Mouse (Mus musculus) ES-E14 (cell line): ENCODE measurements at regions not wholly inside any gene's neighbourhood (a gene's known extent, or its start where the extent isn't known, plus 50 kb on each side); places are given as distances from the start of the nearest gene placed in this dataset.

Experiments used
- DNase-seq: peaks from one replicate; pipeline ENCODE4 v3.0.0-alpha.2; 2013; ENCODE audit warnings: low read depth, low spot score
- H3K27ac ChIP-seq: 2 replicates; pipeline ENCODE4 v1.5.1; 2012; ENCODE audit warnings: low read depth, mild to moderate bottlenecking, low read length, moderate library complexity, mixed read lengths; ENCODE audit not compliant: poor library complexity, insufficient read depth, severe bottlenecking
- H3K36me3 ChIP-seq: 2 replicates; pipeline ENCODE4 v1.6.1; 2012; ENCODE audit warnings: mild to moderate bottlenecking, low read length, moderate library complexity, mixed read lengths; ENCODE audit not compliant: control insufficient read depth, poor library complexity, insufficient read depth, severe bottlenecking
- H3K4me1 ChIP-seq, 2 experiments: fragments of 150-350 bp in 1 of 2; sonication (generic) in 1 of 2; 2 replicates each; pipeline ENCODE4 v1.6.1; 2012; ENCODE audit warnings: low read length in 2 of 2, mild to moderate bottlenecking in 1 of 2, mixed read lengths in 1 of 2; ENCODE audit not compliant: control insufficient read depth in 2 of 2, insufficient read depth in 2 of 2, poor library complexity in 1 of 2
- H3K4me3 ChIP-seq, 2 experiments: fragments of 150-350 bp in 1 of 2; sonication (generic) in 1 of 2; 2 replicates each; pipeline ENCODE4 v1.5.1; 2012; ENCODE audit warnings: low read length in 2 of 2, low read depth in 1 of 2, mild to moderate bottlenecking in 1 of 2, mixed read lengths in 1 of 2; ENCODE audit not compliant: insufficient read depth in 1 of 2, poor library complexity in 1 of 2, severe bottlenecking in 1 of 2
- H3K9ac ChIP-seq: 2 replicates; pipeline ENCODE4 v1.6.1; 2012; ENCODE audit warnings: low read depth, mild to moderate bottlenecking, low read length, mixed read lengths; ENCODE audit not compliant: poor library complexity, insufficient read depth, severe bottlenecking
- H3K9me3 ChIP-seq: fragments of 150-350 bp; sonication (generic); 2 replicates; pipeline ENCODE4 v1.6.1; 2012; ENCODE audit warnings: low read depth, mild to moderate bottlenecking, low read length; ENCODE audit not compliant: control insufficient read depth, insufficient read depth
- CHD2 ChIP-seq: IDR thresholded peaks from 2 replicates; pipeline ENCODE4 v1.6.1; 2014; ENCODE audit warnings: mild to moderate bottlenecking, low read depth, low read length, inconsistent platforms
- HCFC1 ChIP-seq: IDR thresholded peaks from 2 replicates; pipeline ENCODE4 v1.6.1; 2012; ENCODE audit warnings: low read length, inconsistent platforms, borderline replicate concordance; ENCODE audit not compliant: insufficient read depth
- MAFK ChIP-seq: IDR thresholded peaks from 2 replicates; pipeline ENCODE4 v1.6.1; 2014; ENCODE audit warnings: mild to moderate bottlenecking, low read depth, low read length, inconsistent platforms; ENCODE audit not compliant: insufficient read depth
- ZC3H11A ChIP-seq: IDR thresholded peaks from 2 replicates; pipeline ENCODE4 v1.6.1; 2012; ENCODE audit warnings: low read depth, mild to moderate bottlenecking, inconsistent platforms, low read length, borderline replicate concordance
- ZNF384 ChIP-seq: IDR thresholded peaks from 2 replicates; pipeline ENCODE4 v1.6.1; 2012; ENCODE audit warnings: low read depth, low read length, inconsistent platforms
- in situ Hi-C, 2 experiments: fragments of 600-800 bp; cut with MboI; formaldehyde crosslinking; loops; one replicate each; pipeline ENCODE4 v1.15.1; 2025; ENCODE audit warnings: low sequenced_read_pairs in 2 of 2, inconsistent platforms in 1 of 2; ENCODE audit not compliant: unreplicated experiment in 2 of 2

DNA sequence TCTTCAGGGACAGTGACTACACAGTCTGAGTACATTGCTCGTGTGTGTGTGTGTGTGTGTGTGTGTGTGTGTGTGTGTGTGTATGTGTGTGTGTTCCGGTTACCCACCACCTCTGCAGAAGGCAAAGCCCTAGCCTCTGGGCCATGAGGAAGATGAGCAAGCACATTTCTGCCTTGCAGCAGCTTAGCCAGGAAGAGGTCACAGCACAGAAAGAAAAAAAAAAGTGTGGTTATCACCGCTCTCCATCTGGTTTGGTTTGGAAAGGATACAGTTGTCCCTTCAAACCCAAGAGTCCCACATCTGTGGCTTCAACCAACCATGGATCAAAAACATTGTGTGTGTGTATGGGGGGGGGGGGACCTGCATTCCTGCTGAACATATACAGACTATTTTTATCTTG lies 102.5 kb upstream of the Rreb1 start:
- Histone ChIP-seq H3K9me3 (no peaks in the 10 kb centered on the region), H3K27ac (no peak overlapping the region), H3K9ac (no peak overlapping the region), H3K4me3 (no peak overlapping the region), H3K36me3 (no peaks in the 10 kb centered on the region), H3K4me1 (peaks cover 0 to 5% of the 10 kb centered on the region in 2 experiments; a peak in 1 of 4 replicates)
- no peak for DNase-seq
- TF ChIP-seq HCFC1 (no peak), ZNF384 (no peak), CHD2 (no peak), ZC3H11A (no peak), MAFK (no peak)
- in situ Hi-C loops, result no loop called here

DNA sequence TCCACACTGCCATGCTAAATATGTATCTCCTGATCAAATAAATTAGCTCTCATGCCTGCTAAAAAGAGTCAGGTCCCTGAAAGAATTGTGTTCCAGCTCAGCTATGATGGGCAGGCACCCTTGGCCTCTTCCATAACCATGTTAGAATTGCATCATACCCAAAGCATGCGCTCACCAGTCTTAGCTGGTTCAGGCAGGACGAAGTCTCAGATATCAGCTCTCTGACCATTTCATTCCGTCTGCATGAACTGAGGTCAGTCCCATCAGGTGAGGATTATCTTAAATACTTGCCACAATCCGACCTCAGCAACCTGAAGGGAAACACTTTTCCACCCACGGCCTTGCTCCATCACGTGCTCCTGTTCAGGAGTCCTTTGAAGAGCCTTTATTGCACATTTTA lies 101.3 kb upstream of the Rreb1 start:
- no peak overlapping the region for H3K27ac ChIP-seq
- H3K9me3 ChIP-seq, result no peaks in the 10 kb centered on the region
- H3K4me3 ChIP-seq, result no peak overlapping the region
- peaks cover 0 to 5% of the 10 kb centered on the region in 2 experiments; a peak in 1 of 4 replicates for H3K4me1 ChIP-seq
- TF ChIP-seq ZC3H11A (no peak), ZNF384 (no peak), HCFC1 (no peak), CHD2 (no peak), MAFK (no peak)
- in situ Hi-C loops, result no loop called here
- no peaks in the 10 kb centered on the region for H3K36me3 ChIP-seq
- no peak for DNase-seq
- no peak overlapping the region for H3K9ac ChIP-seq

DNA sequence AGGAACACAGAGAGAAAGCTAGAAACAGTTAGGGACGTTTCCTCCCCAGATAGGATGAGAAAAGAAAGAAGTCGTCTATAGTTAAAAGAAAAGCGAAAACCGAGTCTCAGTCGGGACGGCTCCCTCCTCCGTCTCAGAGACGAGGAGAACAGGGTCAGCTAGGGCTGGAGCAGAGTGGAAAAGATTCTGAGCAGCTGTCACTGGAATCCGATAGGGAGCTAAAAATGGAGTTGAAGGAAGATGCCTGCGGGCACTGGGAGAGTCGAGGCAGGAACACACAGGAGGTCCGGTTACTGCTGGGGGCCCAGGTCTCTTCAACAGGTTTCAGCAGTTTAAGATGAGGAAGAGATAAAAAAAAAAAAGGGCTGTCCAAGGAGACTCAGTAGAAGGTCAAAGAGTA lies 99.9 kb upstream of the Rreb1 start:
- in situ Hi-C loops, result no loop called here
- no peak for TF ChIP-seq HCFC1
- no peak for TF ChIP-seq CHD2
- no peak for TF ChIP-seq ZC3H11A
- no peak for TF ChIP-seq MAFK
- no peak for TF ChIP-seq ZNF384
- no peaks in the 10 kb centered on the region for H3K36me3 ChIP-seq
- no peak overlapping the region for H3K4me3 ChIP-seq
- no peak overlapping the region for H3K27ac ChIP-seq
- H3K9ac ChIP-seq, result no peak overlapping the region
- no peaks in the 10 kb centered on the region for H3K9me3 ChIP-seq
- DNase-seq, result no peak
- H3K4me1 ChIP-seq, result peaks cover 0 to 5% of the 10 kb centered on the region in 2 experiments; a peak in 1 of 4 replicates

DNA sequence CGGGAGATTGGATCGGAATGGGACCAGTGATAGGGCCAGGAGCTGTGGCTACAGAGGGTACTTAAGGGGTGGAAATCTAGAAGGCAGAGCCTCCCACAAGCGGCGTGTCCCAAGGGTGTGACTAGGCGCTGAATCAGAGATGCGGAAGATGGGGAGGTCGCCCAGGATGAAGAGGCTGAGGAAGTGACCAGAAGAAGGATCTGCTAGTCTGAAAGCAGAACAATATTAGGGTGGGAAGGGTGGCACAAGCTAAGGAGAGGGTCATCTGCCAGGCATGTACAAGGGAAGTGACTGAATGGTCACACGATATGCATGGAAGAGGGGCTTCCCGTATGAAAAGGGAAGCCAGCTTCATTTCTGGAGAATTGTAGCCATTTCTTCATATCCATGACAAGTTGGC lies 99.4 kb upstream of the Rreb1 start:
- Histone ChIP-seq H3K4me3 (no peak overlapping the region), H3K9me3 (no peaks in the 10 kb centered on the region), H3K4me1 (peaks cover 0 to 5% of the 10 kb centered on the region in 2 experiments; a peak in 1 of 4 replicates), H3K36me3 (no peaks in the 10 kb centered on the region), H3K9ac (no peak overlapping the region), H3K27ac (no peak overlapping the region)
- DNase-seq, result no peak
- in situ Hi-C loops, result no loop called here
- TF ChIP-seq ZC3H11A, result no peak
- no peak for TF ChIP-seq MAFK
- TF ChIP-seq ZNF384, result no peak
- no peak for TF ChIP-seq HCFC1
- no peak for TF ChIP-seq CHD2
